Mouse (Mus musculus): ENCODE results near the gene Triap1. TPM values are rescaled to one million over a fixed set of nuclear protein-coding genes. Genes with fewer than 3 reads are reported as not detected.
"Not testable (repeated sequence)": the region's sequence is repeated elsewhere in the genome, so short reads cannot be mapped to it uniquely, and the experiment has no call there.

Triap1 gene
- total RNA-seq, 2 experiments from 2014 or later = 27.0 to 29.0 TPM

DNA sequence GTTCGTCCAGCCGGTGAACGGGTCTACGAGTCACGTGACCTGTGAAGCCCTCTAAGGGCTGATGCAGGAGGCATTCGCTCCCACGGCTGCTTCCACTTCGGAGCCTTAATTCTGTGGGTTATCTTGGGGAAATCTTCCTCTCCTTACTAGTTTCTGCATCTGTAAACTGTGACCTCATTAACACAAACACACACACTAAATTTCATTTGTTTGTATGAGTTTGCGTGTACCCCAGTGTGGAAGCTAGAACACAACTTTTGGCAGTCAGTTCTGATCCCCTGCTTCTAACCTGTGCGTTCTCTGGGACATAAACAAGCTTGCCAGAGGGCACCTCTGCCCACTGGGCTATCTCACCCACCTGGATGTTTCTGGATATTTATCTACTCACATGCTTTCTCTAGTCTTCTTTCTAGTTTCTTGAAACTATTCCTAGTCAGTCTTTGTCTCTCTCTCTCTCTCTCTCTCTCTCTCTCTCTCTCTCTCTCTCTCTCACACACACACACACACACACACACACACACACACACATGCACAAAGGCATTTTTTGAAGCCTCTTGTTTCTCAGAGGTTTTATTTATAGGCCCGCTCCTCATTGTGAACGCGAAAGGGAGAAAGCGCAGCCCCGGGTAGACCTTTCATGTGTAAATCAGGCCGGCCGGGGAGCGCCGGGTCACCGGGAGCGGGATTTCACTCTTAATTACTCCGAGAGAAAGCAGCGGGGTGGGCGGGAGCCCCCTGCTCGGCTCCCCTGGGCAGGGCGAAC is 32.6 kb downstream of the Triap1 start:
- intact Hi-C loops (cut with DNase I) = no loop called here
- DNase-seq (ENCODE audit: low spot score in 2 of 2) = peak in 1 of 2 experiments; percentile 18

DNA sequence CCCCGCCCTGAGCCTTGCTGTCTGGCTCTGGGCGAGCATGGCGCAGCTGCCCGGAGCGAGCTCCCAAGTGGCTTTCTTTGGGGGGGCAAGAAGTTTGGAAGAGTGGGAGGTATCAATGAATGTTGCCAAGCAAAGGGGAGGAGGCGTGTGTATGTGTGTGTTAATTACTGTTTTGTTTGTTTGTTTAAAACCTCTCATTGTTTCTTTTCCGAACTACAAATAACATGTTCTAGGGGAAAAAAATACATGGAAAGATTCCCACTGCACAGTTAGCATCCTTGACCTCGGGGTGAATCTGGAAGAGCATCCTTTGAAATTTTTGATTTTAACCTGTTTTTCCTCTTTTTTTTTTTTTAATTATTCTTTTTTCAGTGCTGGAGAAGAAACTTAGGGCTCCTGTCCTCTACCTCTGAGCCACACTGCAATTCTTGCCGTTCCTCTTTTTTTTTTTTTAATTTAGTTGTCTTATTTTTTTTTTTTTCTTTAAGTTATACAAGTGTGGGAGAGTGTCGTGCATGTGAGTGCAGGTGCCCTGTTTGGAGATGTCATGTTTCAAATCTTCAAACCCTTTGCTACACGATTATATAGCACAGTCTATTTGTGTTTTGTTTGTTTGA is 33.3 kb downstream of the Triap1 start:
- intact Hi-C loops (cut with DNase I) = no loop called here
- no peak for DNase-seq (ENCODE audit: low spot score in 2 of 2)

DNA sequence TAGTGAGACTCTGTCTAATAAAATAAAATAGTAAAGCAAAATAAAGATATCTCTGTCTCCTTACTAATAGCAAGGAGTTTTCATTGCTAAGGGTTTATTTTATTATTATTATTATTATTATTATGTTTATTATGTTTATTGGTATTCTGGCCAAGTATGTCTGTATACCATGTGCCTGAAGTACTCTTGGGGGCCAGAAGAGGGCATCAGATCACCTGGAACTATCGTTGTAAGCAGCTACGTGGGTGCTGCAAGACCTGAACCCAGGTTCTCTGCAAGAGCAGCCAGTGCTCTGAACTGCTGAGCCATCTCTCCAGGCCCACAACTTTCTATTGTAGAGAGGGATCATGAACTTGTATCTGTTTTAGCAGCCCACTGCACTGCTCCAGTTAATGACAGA is 34.4 kb downstream of the Triap1 start:
- no peak for DNase-seq (ENCODE audit: low spot score in 2 of 2)
- intact Hi-C loops (cut with DNase I) = no loop called here

DNA sequence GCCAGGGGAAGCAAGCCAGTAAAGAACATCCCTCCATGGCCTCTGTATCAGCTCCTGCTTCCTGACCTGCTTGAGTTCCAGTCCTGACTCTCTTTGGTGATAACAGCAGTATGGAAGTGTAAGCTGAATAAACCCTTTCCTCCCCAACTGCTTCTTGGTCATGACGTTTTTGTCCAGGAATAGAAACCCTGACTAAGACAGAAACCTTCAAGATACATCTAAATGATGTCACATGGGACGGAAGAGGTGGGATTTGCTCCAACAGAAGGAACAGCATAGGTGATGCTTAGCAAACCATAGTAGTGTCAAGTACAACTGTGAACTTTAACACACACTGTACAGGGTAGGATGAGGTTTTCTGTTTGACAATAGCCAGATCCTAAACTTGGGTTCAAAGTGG is 37.9 kb downstream of the Triap1 start:
- DNase-seq (ENCODE audit: low spot score in 2 of 2); intact Hi-C loops (cut with DNase I): not testable (repeated sequence)

DNA sequence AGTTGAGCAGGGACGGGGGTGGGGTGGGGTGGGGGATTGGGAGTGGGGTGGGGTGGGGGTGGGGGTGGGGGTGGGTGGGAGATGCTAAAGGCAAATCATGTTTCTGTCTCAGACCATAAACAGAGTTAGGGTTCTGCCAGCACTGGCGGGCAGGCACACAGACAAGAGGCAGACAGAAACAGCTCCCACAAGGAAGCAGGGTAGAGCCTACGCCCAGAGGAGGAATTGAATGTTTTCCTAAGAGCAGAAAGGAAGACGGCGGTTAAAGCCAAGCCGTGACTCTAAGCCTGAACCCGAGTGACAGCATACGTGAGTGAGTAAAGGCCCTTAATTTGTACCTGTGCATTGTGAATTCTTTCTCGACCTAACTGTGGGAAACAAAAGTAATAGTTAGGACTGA is 50.9 kb downstream of the Triap1 start:
- intact Hi-C loops (cut with DNase I) = no loop called here

DNA sequence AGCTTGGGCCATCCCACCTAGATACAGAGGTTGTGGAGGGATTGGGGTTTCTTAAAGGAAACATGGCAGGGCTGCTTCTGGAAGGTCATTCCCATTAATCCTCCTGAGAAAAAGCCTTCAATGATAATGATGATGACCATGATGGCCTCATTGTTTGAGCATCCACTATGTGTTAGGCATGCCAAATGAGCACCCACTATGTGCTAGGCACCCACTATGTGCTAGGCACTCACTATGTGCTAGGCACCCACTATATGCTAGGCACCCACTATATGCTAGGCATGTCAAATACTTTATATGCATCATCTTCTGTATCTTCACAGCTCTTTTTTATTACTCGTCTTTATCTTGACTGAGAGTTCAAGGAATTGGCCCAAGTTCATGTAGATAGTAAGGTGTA is 51.9 kb downstream of the Triap1 start:
- intact Hi-C loops (cut with DNase I) = no loop called here
- DNase-seq (ENCODE audit: low spot score in 2 of 2) = no peak

More for the DNA sequence above, 50.9 kb downstream of the Triap1 start:
- peak in 1 of 2 experiments; percentile 5 for DNase-seq (ENCODE audit: low spot score in 2 of 2)

Other genes starting within 250 kb of the Triap1 start
- not detected for gene Gm10401, start 242.9 kb upstream of the Triap1 start, total RNA-seq (2021)
- 1 to 10 TPM; 6.8 TPM for gene Acads, start 221.9 kb upstream of the Triap1 start, total RNA-seq (2021)
- gene Unc119b, start 206.2 kb upstream of the Triap1 start, total RNA-seq (2021) = 10 to 100 TPM; 27.1 to 28.8 TPM
- gene Mlec, start 183.0 kb upstream of the Triap1 start, total RNA-seq (2021) = 10 to 100 TPM; 86.2 to 87.5 TPM
- gene Cabp1, start 146.8 kb upstream of the Triap1 start, total RNA-seq (2021) = 100 to 1,000 TPM; 295 to 302 TPM
- 100 to 1,000 TPM; 104 to 110 TPM for gene Pop5, start 105.4 kb upstream of the Triap1 start, total RNA-seq (2021)
- gene Rnf10, start 68.3 kb upstream of the Triap1 start, total RNA-seq (2021) = 100 to 1,000 TPM; 248 to 266 TPM
- 10 to 100 TPM; 39.3 to 39.7 TPM for gene Coq5, start 61.6 kb upstream of the Triap1 start, total RNA-seq (2021)
- gene Dynll1, start 40.2 kb upstream of the Triap1 start, total RNA-seq (2021) = 100 to 1,000 TPM; 713 to 752 TPM
- gene Srsf9, start 14.0 kb upstream of the Triap1 start, total RNA-seq (2021) = 10 to 100 TPM; 71.0 to 77.6 TPM
- gene Gatc, start within 50 bp of the Triap1 start, total RNA-seq (2021) = 10 to 100 TPM; 19.9 to 20.9 TPM
- 100 to 1,000 TPM; 793 to 810 TPM for gene Cox6a1, start 7.8 kb downstream of the Triap1 start, total RNA-seq (2021)
- gene Msi1, start 88.4 kb downstream of the Triap1 start, total RNA-seq (2021) = 10 to 100 TPM; 45.2 to 49.2 TPM
- gene Pla2g1b, start 125.0 kb downstream of the Triap1 start, total RNA-seq (2021) = not detected
- 10 to 100 TPM; 31.1 to 34.0 TPM for gene Sirt4, start 143.5 kb downstream of the Triap1 start, total RNA-seq (2021)
- gene Pxn, start 165.5 kb downstream of the Triap1 start, total RNA-seq (2021) = 10 to 100 TPM; 19.9 to 21.0 TPM
- 100 to 1,000 TPM; 208 to 218 TPM for gene Rplp0, start 218.2 kb downstream of the Triap1 start, total RNA-seq (2021)
- gene Gcn1l1, start 224.0 kb downstream of the Triap1 start, total RNA-seq (2021) = 10 to 100 TPM; 61.4 to 75.7 TPM